Mouse (Mus musculus): ENCODE measurements around the gene Zcchc10. TPM values are rescaled to one million over a fixed set of nuclear protein-coding genes. Genes with fewer than 3 reads are reported as not detected.
"Not testable (repeated sequence)": the region's sequence is repeated elsewhere in the genome, so short reads cannot be mapped to it uniquely, and the experiment has no call there.

Zcchc10 gene
- polyA plus RNA-seq, 1 experiment, result 5.1 TPM

- Histone ChIP-seq H3K4me1 (ENCODE audit: control insufficient read depth, insufficient read depth, low read length) (peaks cover 26% of the 10 kb centered on the region), H3K4me3 (replicated peaks; ENCODE audit: extremely low read depth, low read depth, low read length) (no peak overlapping the region)
- DNase-seq, result no peak
- WGBS, result 45% methylated on average over 1 of the region's 1 CpGs
- TF ChIP-seq CTCF (IDR thresholded peaks at IDR 0.05; ENCODE audit: insufficient read depth, low read length) (no peak), POLR2A (IDR thresholded peaks at IDR 0.05; ENCODE audit: borderline replicate concordance, extremely low read depth, low read depth, low read length) (no peak)
Measured at GRCm38 (mm10) chr11:53311385-53311784, 13.1 kb upstream of the Zcchc10 start.

GRCm38 (mm10) chr11:53312823-53313222 lies 11.7 kb upstream of the Zcchc10 start:
- 57% methylated on average over 1 of the region's 1 CpGs for WGBS
- DNase-seq; H3K4me3 ChIP-seq (replicated peaks; ENCODE audit: extremely low read depth, low read depth, low read length): not testable (repeated sequence)
- H3K4me1 ChIP-seq (ENCODE audit: control insufficient read depth, insufficient read depth, low read length), result peaks cover 18% of the 10 kb centered on the region

GRCm38 (mm10) chr11:53314770-53315173 lies 9.7 kb upstream of the Zcchc10 start:
- H3K4me1 ChIP-seq (ENCODE audit: control insufficient read depth, insufficient read depth, low read length), result peaks cover 5% of the 10 kb centered on the region; the same call in 1 of the 2 replicates
- 12% methylated on average over 1 of the region's 1 CpGs for WGBS
- no peak for TF ChIP-seq CTCF (IDR thresholded peaks at IDR 0.05; ENCODE audit: insufficient read depth, low read length)
- TF ChIP-seq POLR2A (IDR thresholded peaks at IDR 0.05; ENCODE audit: borderline replicate concordance, extremely low read depth, low read depth, low read length), result no peak
- no peak overlapping the region for H3K4me3 ChIP-seq (replicated peaks; ENCODE audit: extremely low read depth, low read depth, low read length)
- DNase-seq, result no peak

GRCm38 (mm10) chr11:53316996-53317395 lies 7.5 kb upstream of the Zcchc10 start:
- Histone ChIP-seq H3K4me3 (replicated peaks; ENCODE audit: extremely low read depth, low read depth, low read length) (no peak overlapping the region), H3K4me1 (ENCODE audit: control insufficient read depth, insufficient read depth, low read length) (peaks cover 5% of the 10 kb centered on the region; the same call in 1 of the 2 replicates)
- WGBS, result 35% methylated on average over 6 of the region's 6 CpGs
- peak; percentile 60; the same call in 1 of the 2 replicates for TF ChIP-seq POLR2A (IDR thresholded peaks at IDR 0.05; ENCODE audit: borderline replicate concordance, extremely low read depth, low read depth, low read length)
- TF ChIP-seq CTCF (IDR thresholded peaks at IDR 0.05; ENCODE audit: insufficient read depth, low read length), result no peak
- no peak for DNase-seq

GRCm38 (mm10) chr11:53318041-53318440 lies 6.4 kb upstream of the Zcchc10 start:
- WGBS, result 84% methylated on average over 7 of the region's 7 CpGs
- H3K4me3 ChIP-seq (replicated peaks; ENCODE audit: extremely low read depth, low read depth, low read length), result no peak overlapping the region
- peaks cover 5% of the 10 kb centered on the region; the same call in 1 of the 2 replicates for H3K4me1 ChIP-seq (ENCODE audit: control insufficient read depth, insufficient read depth, low read length)
- TF ChIP-seq POLR2A (IDR thresholded peaks at IDR 0.05; ENCODE audit: borderline replicate concordance, extremely low read depth, low read depth, low read length) (no peak), CTCF (IDR thresholded peaks at IDR 0.05; ENCODE audit: insufficient read depth, low read length) (no peak)
- no peak for DNase-seq

- not testable (repeated sequence) for DNase-seq; H3K4me3 ChIP-seq (replicated peaks; ENCODE audit: extremely low read depth, low read depth, low read length); H3K4me1 ChIP-seq (ENCODE audit: control insufficient read depth, insufficient read depth, low read length)
- 87% methylated on average over 3 of the region's 3 CpGs for WGBS
Measured at GRCm38 (mm10) chr11:53318568-53318967, 5.9 kb upstream of the Zcchc10 start.

- DNase-seq; H3K4me3 ChIP-seq (replicated peaks; ENCODE audit: extremely low read depth, low read depth, low read length); H3K4me1 ChIP-seq (ENCODE audit: control insufficient read depth, insufficient read depth, low read length): not testable (repeated sequence)
- 92% methylated on average over 13 of the region's 13 CpGs for WGBS
Measured at GRCm38 (mm10) chr11:53319867-53320266, 4.6 kb upstream of the Zcchc10 start.

- TF ChIP-seq POLR2A (IDR thresholded peaks at IDR 0.05; ENCODE audit: borderline replicate concordance, extremely low read depth, low read depth, low read length), result no peak
- TF ChIP-seq CTCF (IDR thresholded peaks at IDR 0.05; ENCODE audit: insufficient read depth, low read length), result no peak
- no peak for DNase-seq
- H3K4me3 ChIP-seq (replicated peaks; ENCODE audit: extremely low read depth, low read depth, low read length), result no peak overlapping the region
- no peaks in the 10 kb centered on the region for H3K4me1 ChIP-seq (ENCODE audit: control insufficient read depth, insufficient read depth, low read length)
- WGBS, result 62% methylated on average over 7 of the region's 7 CpGs
Measured at GRCm38 (mm10) chr11:53330325-53330724, 5.8 kb downstream of the Zcchc10 start.

- TF ChIP-seq POLR2A (IDR thresholded peaks at IDR 0.05; ENCODE audit: borderline replicate concordance, extremely low read depth, low read depth, low read length) (no peak), CTCF (IDR thresholded peaks at IDR 0.05; ENCODE audit: insufficient read depth, low read length) (no peak)
- no peaks in the 10 kb centered on the region for H3K4me1 ChIP-seq (ENCODE audit: control insufficient read depth, insufficient read depth, low read length)
- DNase-seq, result no peak
- H3K4me3 ChIP-seq (replicated peaks; ENCODE audit: extremely low read depth, low read depth, low read length), result no peak overlapping the region
- WGBS, result 87% methylated on average over 6 of the region's 6 CpGs
Measured at GRCm38 (mm10) chr11:53331121-53331520, 6.6 kb downstream of the Zcchc10 start.

GRCm38 (mm10) chr11:53332076-53332680 lies 7.7 kb downstream of the Zcchc10 start:
- no peak for TF ChIP-seq POLR2A (IDR thresholded peaks at IDR 0.05; ENCODE audit: borderline replicate concordance, extremely low read depth, low read depth, low read length)
- TF ChIP-seq CTCF (IDR thresholded peaks at IDR 0.05; ENCODE audit: insufficient read depth, low read length), result no peak
- Histone ChIP-seq H3K4me1 (ENCODE audit: control insufficient read depth, insufficient read depth, low read length) (no peaks in the 10 kb centered on the region), H3K4me3 (replicated peaks; ENCODE audit: extremely low read depth, low read depth, low read length) (no peak overlapping the region)
- DNase-seq, result no peak
- whole genome bisulfite sequencing, result 84% methylated on average over 14 of the region's 14 CpGs
